ENCODE assay signal across 7 mouse cellular contexts in the genomic region with DNA sequence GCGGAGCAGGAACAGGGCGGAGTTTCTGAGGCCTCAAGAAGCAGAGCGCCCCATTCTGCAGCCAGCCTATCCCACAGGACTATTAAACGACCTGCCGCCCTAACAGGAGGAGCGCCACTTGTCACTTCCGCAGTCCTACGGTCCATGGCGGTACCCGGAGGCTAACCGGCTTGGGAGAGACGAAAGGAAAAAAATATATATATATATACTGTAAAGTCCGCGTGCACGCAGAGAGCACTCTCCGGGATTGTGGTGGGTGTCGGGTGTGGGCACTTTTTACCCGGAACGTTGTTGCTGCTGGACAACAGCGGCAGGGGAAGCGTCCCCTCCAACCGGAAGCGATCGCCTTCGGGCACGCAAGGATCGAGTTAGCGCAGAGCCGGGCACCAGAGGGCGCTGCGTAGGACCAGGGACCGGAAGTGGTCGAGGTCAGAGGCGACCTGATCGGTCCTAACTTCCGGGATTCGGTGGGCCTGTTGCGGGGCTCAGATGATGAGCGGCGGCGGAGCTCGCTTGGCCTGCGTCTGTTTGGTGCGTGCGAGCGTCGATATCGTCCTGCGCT. TPM values are rescaled to one million over a fixed set of nuclear protein-coding genes. Genes with fewer than 3 reads are reported as not detected.
DNase-seq lines count a peak whose midpoint lies in the region; ATAC-seq and TF ChIP-seq lines count a peak whose summit lies in the region.

Gene Aurkaip1, plus strand, starts transcription at position 68 of the 562 bp plus-strand sequence.

- intact Hi-C loops in left cerebral cortex, postnatal 4 days (cut with DNase I), result no loop called here

- H3K4me2 ChIP-seq in intestine, postnatal 0 days (replicated peaks; ENCODE audit: low read depth), result peak within 1 kb of the TSS; percentile 87
- peak within 1 kb of the TSS; percentile 99 for H3K4me2 ChIP-seq in midbrain, embryonic 12.5 days (replicated peaks)

- H3K36me3 ChIP-seq in embryonic facial prominence, embryonic 10.5 days (replicated peaks), result peaks cover 57% of the 10 kb centered on the region
- peaks cover 13% of the 10 kb centered on the region; the same call in 1 of the 2 replicates for H3K36me3 ChIP-seq in intestine, postnatal 0 days (ENCODE audit: control insufficient read depth, insufficient read depth)
- H3K36me3 ChIP-seq in midbrain, embryonic 12.5 days, result peaks cover 32% of the 10 kb centered on the region; the same call in 1 of the 2 replicates
- H3K36me3 ChIP-seq in small intestine, adult 2 months (ENCODE audit: control insufficient read depth, insufficient read depth, low read length), result peaks cover 9% of the 10 kb centered on the region; the same call in 1 of the 2 replicates

- peak within 1 kb of the TSS; percentile 93 for H3K4me3 ChIP-seq in embryonic facial prominence, embryonic 10.5 days
- H3K4me3 ChIP-seq in intestine, postnatal 0 days (ENCODE audit: low read depth, low read length), result peak within 1 kb of the TSS; percentile 88
- H3K4me3 ChIP-seq in midbrain, embryonic 12.5 days, result peak within 1 kb of the TSS; percentile 91
- H3K4me3 ChIP-seq in small intestine, adult 2 months (ENCODE audit: low read depth, low read length), result peak within 1 kb of the TSS; percentile 80

- H3K27ac ChIP-seq in embryonic facial prominence, embryonic 10.5 days (replicated peaks), result peak within 1 kb of the TSS; percentile 86
- peak within 1 kb of the TSS; percentile 84 for H3K27ac ChIP-seq in intestine, postnatal 0 days (ENCODE audit: low read depth, low read length)
- peak within 1 kb of the TSS; percentile 87 for H3K27ac ChIP-seq in midbrain, embryonic 12.5 days (replicated peaks)
- H3K27ac ChIP-seq in small intestine, adult 2 months (ENCODE audit: insufficient read depth, low read depth, low read length), result peak within 1 kb of the TSS; percentile 71

- TF ChIP-seq POLR2A in small intestine, adult 2 months (IDR thresholded peaks at IDR 0.05; ENCODE audit: low read depth, low read length), result no peak; the same call in 1 of the 2 replicates

- H3K4me1 ChIP-seq in embryonic facial prominence, embryonic 10.5 days, result peaks cover 24% of the 10 kb centered on the region
- H3K4me1 ChIP-seq in intestine, postnatal 0 days (replicated peaks; ENCODE audit: control insufficient read depth, insufficient read depth, low read length), result 0 out of 2 replicates have a peak, but pooled peaks cover 3% of the 10 kb centered on the region
- H3K4me1 ChIP-seq in midbrain, embryonic 12.5 days, result peaks cover 25% of the 10 kb centered on the region
- H3K4me1 ChIP-seq in small intestine, adult 2 months (ENCODE audit: control insufficient read depth, insufficient read depth, insufficient read length, low read length), result peaks cover 13% of the 10 kb centered on the region

- peak; percentile 97 for TF ChIP-seq CTCF in intestine, postnatal 0 days (IDR thresholded peaks at IDR 0.05; ENCODE audit: low read depth)
- peak; percentile 76; the same call in 1 of the 2 replicates for TF ChIP-seq CTCF in small intestine, adult 2 months (IDR thresholded peaks at IDR 0.05; ENCODE audit: extremely low read depth, insufficient read length, insufficient replicate concordance, low read depth, low read length)

- WGBS in embryonic facial prominence, embryonic 10.5 days, result under 1% methylated on average over 49 of the region's 49 CpGs
- WGBS in intestine, postnatal 0 days, result under 1% methylated on average over 49 of the region's 49 CpGs
- under 1% methylated on average over 49 of the region's 49 CpGs for WGBS in midbrain, embryonic 12.5 days
- WGBS in small intestine, adult 2 months, result under 1% methylated on average over 49 of the region's 49 CpGs

- H3K9me3 ChIP-seq in embryonic facial prominence, embryonic 10.5 days, result no peaks in the 10 kb centered on the region
- no peaks in the 10 kb centered on the region for H3K9me3 ChIP-seq in intestine, postnatal 0 days (ENCODE audit: control insufficient read depth)
- H3K9me3 ChIP-seq in midbrain, embryonic 12.5 days, result no peaks in the 10 kb centered on the region

- peak within 1 kb of the TSS; percentile 81 for H3K9ac ChIP-seq in intestine, postnatal 0 days (ENCODE audit: low read depth, low read length)
- peak within 1 kb of the TSS; percentile 94 for H3K9ac ChIP-seq in midbrain, embryonic 12.5 days (replicated peaks)

- peak; percentile 93 for ATAC-seq in intestine, postnatal 0 days
- peak; percentile 92 for ATAC-seq in midbrain, embryonic 12.5 days (ENCODE audit: low FRiP score, low read depth)

- DNase-seq in adrenal gland, postnatal 10 days, result peak; percentile 97
- DNase-seq in embryonic facial prominence, embryonic 10.5 days (ENCODE audit: low spot score), result peak; percentile 97
- peak; percentile 44 for DNase-seq in gonadal fat pad, adult 2 months (ENCODE audit: low read depth)
- DNase-seq in left cerebral cortex, postnatal 4 days, result peak; percentile 98

- no peaks in the 10 kb centered on the region for H3K27me3 ChIP-seq in embryonic facial prominence, embryonic 10.5 days (replicated peaks; ENCODE audit: low read depth, poor library complexity, severe bottlenecking)
- H3K27me3 ChIP-seq in intestine, postnatal 0 days (replicated peaks; ENCODE audit: control insufficient read depth, insufficient read depth, low read length), result no peaks in the 10 kb centered on the region
- H3K27me3 ChIP-seq in midbrain, embryonic 12.5 days, result no peaks in the 10 kb centered on the region
- H3K27me3 ChIP-seq in small intestine, adult 2 months (ENCODE audit: control insufficient read depth, insufficient read depth, low read length), result no peaks in the 10 kb centered on the region

RNA-seq across cellular contexts. Expression of gene Aurkaip1, which starts in this region (rescaled TPM):
- total RNA-seq in adrenal gland, postnatal 10 days (2021), result 100 to 1,000 TPM; 146 to 149 TPM
- polyA plus RNA-seq in embryonic facial prominence, embryonic 10.5 days (2016; fragmentation: Nextera tagmentation; extraction: Ambion mirVana), result 170 and 178 TPM in 2 replicates
- polyA plus RNA-seq in gonadal fat pad, adult 2 months (2012; rRNA removed), result 122 and 145 TPM in 2 replicates
- 152 and 153 TPM in 2 replicates for polyA plus RNA-seq in intestine, postnatal 0 days (2015; fragmentation: Nextera tagmentation; extraction: Ambion mirVana)
- 10 to 100 TPM; 59.7 to 62.7 TPM for total RNA-seq in left cerebral cortex, postnatal 4 days (2021)
- polyA plus RNA-seq in midbrain, embryonic 12.5 days (2016; fragmentation: Nextera tagmentation; extraction: Ambion mirVana), result 130 and 136 TPM in 2 replicates
- 113 and 159 TPM in 2 replicates for polyA plus RNA-seq in small intestine, adult 2 months (2012; rRNA removed)

Comparison
In these comparisons a context has a peak if more than half of its experiments do, and no peak if none do; other contexts are left out.
1. Peak in every context shown above with its lines: DNase-seq, ATAC-seq, H3K4me3 ChIP-seq and H3K27ac ChIP-seq.
2. DNase-seq: peak in every context shown above with its lines; median percentile 98 in left cerebral cortex, postnatal 4 days; 97 in adrenal gland, postnatal 10 days; 97 in embryonic facial prominence, embryonic 10.5 days; 44 in gonadal fat pad, adult 2 months.